Mouse (Mus musculus): Measurements from ENCODE around the gene Inmt. TPM values are rescaled to one million over a fixed set of nuclear protein-coding genes. Genes with fewer than 3 reads are reported as not detected.

Inmt gene
- total RNA-seq, 2 experiments from 2014 or later: 0.68 to 4.2 TPM

Other genes with a start within 250 kb of the Inmt start
- 10 to 100 TPM; 17.5 to 20.6 TPM for gene Nod1, start 202.4 kb downstream of the Inmt start, total RNA-seq (2021)
- gene Ggct, start 182.1 kb downstream of the Inmt start, total RNA-seq (2021): 10 to 100 TPM; 15.0 to 17.8 TPM
- gene Gars, start 137.0 kb downstream of the Inmt start, total RNA-seq (2021): 10 to 100 TPM; 59.1 to 60.5 TPM
- gene Crhr2, start 42.0 kb downstream of the Inmt start, total RNA-seq (2021): 10 to 100 TPM; 12.9 to 16.9 TPM
- 1 to 10 TPM; 3.7 to 4.9 TPM for gene Mindy4, start 28.3 kb upstream of the Inmt start, total RNA-seq (2021)
- 100 to 1,000 TPM; 397 to 446 TPM for gene Aqp1, start 161.4 kb upstream of the Inmt start, total RNA-seq (2021)
- not detected for gene Ghrhr, start 201.3 kb upstream of the Inmt start, total RNA-seq (2021)

Measured in heart, postnatal 14 days (tissue).